Mouse (Mus musculus) pancreas, adult 10 weeks (tissue): ENCODE data around the gene Emx2. TPM values are rescaled to one million over a fixed set of nuclear protein-coding genes. Genes with fewer than 3 reads are reported as not detected.

Experiments used
- polyA plus RNA-seq: library from polyadenylated mRNA; stranded (reverse); fragments of 350-450 nt; fragmentation: Illumina TruSeq; extraction: RNeasy Lipid Tissue Mini Kit (QIAGEN cat#74804); gene quantifications from one replicate; pipeline ENCODE4 v1.2.3, GENCODE M21; 2015; ENCODE audit warnings: low read depth, low replicate concordance; ENCODE audit not compliant: insufficient read depth

Emx2 gene
- polyA plus RNA-seq, result not detected

GRCm38 (mm10) chr19:59457951-59458742 lies at the start of gene Emx2:
Gene Emx2 (plus strand): TSS chr19:59458372.

Other genes starting within 250 kb of the Emx2 start
- not detected for gene Kcnk18, start 239.2 kb upstream of the Emx2 start, polyA plus RNA-seq
- gene Slc18a2, start 197.5 kb upstream of the Emx2 start, polyA plus RNA-seq, result not detected
- gene Rps12-ps3, start 136.1 kb upstream of the Emx2 start, polyA plus RNA-seq, result 13.2 TPM
- 4.9 TPM for gene Pdzd8, start 112.6 kb upstream of the Emx2 start, polyA plus RNA-seq